Mouse (Mus musculus) liver, embryonic 16.5 days (tissue): ENCODE measurements around the gene Dusp27. TPM values are rescaled to one million over a fixed set of nuclear protein-coding genes. Genes with fewer than 3 reads are reported as not detected.
"Not testable (repeated sequence)": the region's sequence is repeated elsewhere in the genome, so short reads cannot be mapped to it uniquely, and the experiment has no call there.

ENCODE experiments used
- ATAC-seq: fragments of 200-750 bp; cut with Nextera tagmentation; 2 replicates; pipeline ENCODE4 v1.8.0; 2017; ENCODE audit warnings: low read depth, mild to moderate bottlenecking, moderate number of reproducible peaks, moderate library complexity
- H3K27ac ChIP-seq: fragments of 300-500 bp; sonication (generic); 2 replicates; pipeline ENCODE4 v1.5.1; 2014; ENCODE audit warnings: mild to moderate bottlenecking, low read length
- H3K27me3 ChIP-seq: fragments of 300-500 bp; sonication (generic); 2 replicates; pipeline ENCODE4 v1.6.1; 2014; ENCODE audit warnings: low read depth, low read length, mixed read lengths; ENCODE audit not compliant: control insufficient read depth, insufficient read depth
- H3K36me3 ChIP-seq: fragments of 300-500 bp; sonication (generic); 2 replicates; pipeline ENCODE4 v1.6.1; 2014; ENCODE audit warnings: mild to moderate bottlenecking; ENCODE audit not compliant: control insufficient read depth, insufficient read depth
- H3K4me1 ChIP-seq: fragments of 300-500 bp; sonication (generic); 2 replicates; pipeline ENCODE4 v1.6.1; 2014; ENCODE audit warnings: low read depth, low read length, mixed read lengths; ENCODE audit not compliant: control insufficient read depth
- H3K4me2 ChIP-seq: fragments of 300-500 bp; sonication (generic); 2 replicates; pipeline ENCODE4 v1.6.1; 2014; ENCODE audit warnings: low read depth, low read length, mixed read lengths
- H3K4me3 ChIP-seq: fragments of 300-500 bp; sonication (generic); 2 replicates; pipeline ENCODE4 v1.5.1; 2014; ENCODE audit warnings: low read depth, mild to moderate bottlenecking, low read length
- H3K9ac ChIP-seq: fragments of 300-500 bp; sonication (generic); 2 replicates; pipeline ENCODE4 v1.6.1; 2014; ENCODE audit warnings: low read depth, low read length
- H3K9me3 ChIP-seq: fragments of 300-500 bp; sonication (generic); replicated peaks from 2 replicates; pipeline ENCODE4 v1.6.1; 2016; ENCODE audit warnings: low read length; ENCODE audit not compliant: control insufficient read depth
- WGBS: fragments of 180-500 bp; shearing (Covaris S2); extraction: QIAGEN DNeasy Blood & Tissue Kit; methylation state at CpG from one replicate; pipeline ENCODE4 v1.1.7; 2014; ENCODE audit not compliant: insufficient replicate concordance; 5-methylcytosine and 5-hydroxymethylcytosine counted together
- polyA plus RNA-seq: library from polyadenylated mRNA; unstranded; fragments of >200 nt; fragmentation: Nextera tagmentation; extraction: Ambion mirVana; gene quantifications from 2 replicates; pipeline ENCODE4 v1.2.1, GENCODE M21; 2015

Gene Dusp27
- polyA plus RNA-seq, 1 experiment from 2014 or later, result 0.52 TPM

DNA sequence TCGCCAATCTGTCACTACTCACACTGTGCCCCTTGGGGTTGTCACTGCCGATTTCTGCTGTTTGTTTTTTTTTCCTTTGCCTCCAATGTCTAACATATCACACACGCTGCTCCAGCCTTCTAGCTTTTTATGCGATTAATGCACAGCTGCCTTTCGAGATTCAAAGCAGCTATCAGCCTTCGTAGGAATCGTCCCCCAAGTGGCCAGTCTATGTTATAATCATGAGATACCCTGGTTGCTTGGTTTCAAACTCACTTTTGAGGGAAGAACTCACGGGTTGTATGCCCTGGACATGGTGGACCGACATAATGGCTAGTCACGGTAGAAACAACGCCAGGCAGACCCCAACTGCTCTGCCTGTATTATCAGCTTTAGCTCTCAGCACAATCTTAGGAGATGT is 23.6 kb upstream of the Dusp27 start:
- 61% methylated on average over 11 of the region's 11 CpGs for WGBS
- Histone ChIP-seq H3K4me1 (peaks cover 11% of the 10 kb centered on the region), H3K9ac (no peak overlapping the region), H3K9me3 (no peaks in the 10 kb centered on the region), H3K4me2 (no peak overlapping the region), H3K27ac (no peak overlapping the region), H3K4me3 (no peak overlapping the region), H3K27me3 (peaks cover 15% of the 10 kb centered on the region), H3K36me3 (no peaks in the 10 kb centered on the region)
- ATAC-seq, result no peak

DNA sequence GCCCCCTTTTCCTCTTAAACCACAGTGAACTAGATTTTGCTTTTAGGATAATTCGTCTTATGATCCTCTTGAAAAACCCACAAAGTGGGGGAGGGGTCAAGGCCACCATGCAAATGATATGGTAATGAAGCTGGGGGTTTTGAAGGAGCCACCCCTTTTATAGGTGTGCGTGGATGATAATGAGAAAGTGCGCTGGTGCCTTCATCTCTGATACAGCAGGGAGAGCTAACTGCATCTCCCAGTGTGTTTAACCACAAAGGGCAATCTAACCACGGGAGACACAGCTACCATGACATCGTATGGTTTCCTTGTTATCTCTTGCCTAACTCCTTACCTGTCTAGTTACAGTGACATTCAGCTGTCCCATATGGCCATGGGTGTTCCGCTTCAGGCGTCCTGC is 22.3 kb upstream of the Dusp27 start:
- Histone ChIP-seq H3K9ac (no peak overlapping the region), H3K4me1 (peaks cover 11% of the 10 kb centered on the region), H3K27ac (no peak overlapping the region), H3K9me3 (no peaks in the 10 kb centered on the region), H3K27me3 (peaks cover 8% of the 10 kb centered on the region), H3K4me3 (no peak overlapping the region), H3K36me3 (no peaks in the 10 kb centered on the region), H3K4me2 (no peak overlapping the region)
- ATAC-seq, result 0 out of 2 replicates have a peak, but pooled peaks have one; percentile 35
- WGBS, result 23% methylated on average over 7 of the region's 7 CpGs

DNA sequence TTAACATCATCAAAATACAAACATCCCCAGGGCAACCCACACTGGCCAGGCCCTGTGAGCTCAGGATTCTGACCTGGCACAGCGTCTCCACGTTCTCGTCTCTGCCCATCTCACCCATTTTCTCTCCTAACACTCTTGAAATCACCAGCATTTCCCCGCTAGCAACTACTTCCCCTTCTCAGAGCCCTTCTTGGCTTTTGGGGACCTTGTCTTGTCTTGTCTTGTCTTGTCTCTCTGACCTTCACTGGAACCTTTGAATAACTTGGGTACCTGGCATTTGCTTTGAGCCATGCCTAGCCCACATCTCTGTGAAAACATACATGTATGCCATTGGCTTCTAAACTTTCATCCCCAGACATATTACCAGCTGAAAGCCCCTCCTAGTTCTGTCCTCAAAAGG is 21.7 kb upstream of the Dusp27 start:
- no peak for ATAC-seq
- Histone ChIP-seq H3K9ac (no peak overlapping the region), H3K9me3 (no peaks in the 10 kb centered on the region), H3K4me1 (peaks cover 11% of the 10 kb centered on the region), H3K4me3 (no peak overlapping the region), H3K36me3 (no peaks in the 10 kb centered on the region), H3K27ac (no peak overlapping the region), H3K27me3 (peaks cover 2% of the 10 kb centered on the region), H3K4me2 (no peak overlapping the region)
- 54% methylated on average over 4 of the region's 4 CpGs for WGBS

DNA sequence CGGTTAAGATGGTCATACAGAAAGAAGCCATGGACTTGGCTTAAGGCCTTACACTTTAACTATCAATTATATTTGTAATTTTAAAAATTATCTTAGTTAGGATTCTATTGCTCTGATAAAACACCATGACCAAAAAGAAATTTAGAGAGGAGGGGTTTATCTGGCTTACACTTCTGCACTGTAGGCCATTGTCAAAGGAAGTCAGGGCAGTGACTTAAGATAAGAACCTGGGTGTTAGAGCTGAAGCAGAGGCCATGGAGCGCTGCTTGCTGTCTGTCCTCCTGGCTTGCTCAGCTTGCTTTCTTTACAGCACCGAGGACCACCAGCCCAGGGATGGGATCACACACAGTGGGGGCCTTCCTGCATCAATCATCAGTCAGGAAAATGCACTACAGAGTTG is 19.9 kb upstream of the Dusp27 start:
- 29% methylated on average over 3 of the region's 3 CpGs for WGBS
- Histone ChIP-seq H3K9ac (no peak overlapping the region), H3K4me1 (peaks cover 8% of the 10 kb centered on the region), H3K4me3 (no peak overlapping the region), H3K36me3 (no peaks in the 10 kb centered on the region), H3K4me2 (no peak overlapping the region), H3K27ac (no peak overlapping the region), H3K9me3 (no peaks in the 10 kb centered on the region), H3K27me3 (no peaks in the 10 kb centered on the region)
- peak; percentile 72; the same call in 1 of the 2 replicates for ATAC-seq

DNA sequence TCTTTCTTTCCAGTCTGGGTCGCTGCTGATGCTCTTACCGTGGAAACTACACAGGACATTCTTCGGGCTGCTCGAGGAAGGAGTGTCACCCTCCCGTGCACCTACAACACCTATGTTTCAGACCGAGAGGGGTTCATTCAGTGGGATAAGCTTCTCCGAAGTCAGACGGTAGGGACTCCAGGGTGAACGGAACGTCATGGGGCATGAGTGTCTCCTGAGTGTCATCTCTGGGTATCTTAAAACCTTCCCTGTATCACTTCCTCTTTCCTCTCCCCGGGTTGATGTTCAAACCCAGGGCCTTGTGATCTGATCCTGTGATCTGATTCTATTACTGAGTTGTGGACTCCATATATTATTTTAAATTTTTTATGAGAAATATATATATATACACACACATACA is 18.9 kb upstream of the Dusp27 start:
- no peak overlapping the region for H3K27ac ChIP-seq
- no peak overlapping the region for H3K4me3 ChIP-seq
- no peak overlapping the region for H3K4me2 ChIP-seq
- H3K36me3 ChIP-seq, result no peaks in the 10 kb centered on the region
- H3K4me1 ChIP-seq, result peaks cover 8% of the 10 kb centered on the region
- no peaks in the 10 kb centered on the region for H3K9me3 ChIP-seq
- H3K27me3 ChIP-seq, result no peaks in the 10 kb centered on the region
- ATAC-seq, result no peak
- WGBS, result 67% methylated on average over 11 of the region's 11 CpGs
- no peak overlapping the region for H3K9ac ChIP-seq

DNA sequence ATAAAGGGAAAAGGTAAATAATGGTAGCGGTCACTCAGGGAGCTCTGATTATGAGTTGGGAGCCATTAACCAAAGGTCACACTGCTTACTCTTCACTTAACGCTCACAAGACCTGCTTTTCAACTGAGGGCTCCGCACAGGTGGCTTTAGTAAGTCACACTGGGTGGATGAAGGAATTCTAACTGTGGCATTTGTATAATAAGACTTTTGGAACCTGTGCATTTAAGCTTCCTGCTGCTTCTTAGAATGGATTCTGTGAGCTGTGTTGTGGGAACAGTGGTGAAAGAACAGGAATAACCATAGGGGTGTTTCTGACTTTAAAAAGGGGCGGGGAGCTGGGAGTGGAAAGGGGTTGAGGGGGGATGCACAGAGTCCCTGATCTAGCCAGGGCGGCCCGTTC is 14.6 kb upstream of the Dusp27 start:
- no peaks in the 10 kb centered on the region; the same call in 1 of the 2 replicates for H3K4me1 ChIP-seq
- no peak overlapping the region for H3K4me2 ChIP-seq
- no peak overlapping the region for H3K27ac ChIP-seq
- no peak overlapping the region for H3K4me3 ChIP-seq
- WGBS, result 57% methylated on average over 6 of the region's 6 CpGs
- no peak overlapping the region for H3K9ac ChIP-seq
- H3K9me3 ChIP-seq, result no peaks in the 10 kb centered on the region
- no peaks in the 10 kb centered on the region for H3K27me3 ChIP-seq
- no peaks in the 10 kb centered on the region for H3K36me3 ChIP-seq
- no peak for ATAC-seq

DNA sequence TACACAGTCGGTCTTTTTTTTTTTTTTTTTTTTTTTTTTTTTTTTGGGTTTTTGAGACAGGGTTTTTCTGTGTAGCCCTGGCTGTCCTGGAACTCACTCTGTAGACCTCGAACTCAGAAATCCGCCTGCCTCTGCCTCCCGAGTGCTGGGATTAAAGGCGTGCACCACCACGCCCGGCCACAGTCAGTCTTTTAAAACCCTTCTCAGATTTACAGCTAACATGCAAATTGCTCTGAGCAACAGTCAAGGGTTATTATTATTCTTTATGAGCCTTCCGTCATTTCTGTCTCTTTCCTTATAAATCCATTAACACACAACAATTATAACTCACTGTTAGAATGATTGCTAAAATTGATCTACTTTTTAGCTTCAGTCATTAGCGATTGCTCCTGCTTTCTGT is 14.1 kb upstream of the Dusp27 start:
- 65% methylated on average over 9 of the region's 9 CpGs for WGBS
- H3K4me3 ChIP-seq, H3K9me3 ChIP-seq, H3K27ac ChIP-seq, H3K36me3 ChIP-seq, H3K9ac ChIP-seq, H3K27me3 ChIP-seq, ATAC-seq, H3K4me2 ChIP-seq, H3K4me1 ChIP-seq: not testable (repeated sequence)

DNA sequence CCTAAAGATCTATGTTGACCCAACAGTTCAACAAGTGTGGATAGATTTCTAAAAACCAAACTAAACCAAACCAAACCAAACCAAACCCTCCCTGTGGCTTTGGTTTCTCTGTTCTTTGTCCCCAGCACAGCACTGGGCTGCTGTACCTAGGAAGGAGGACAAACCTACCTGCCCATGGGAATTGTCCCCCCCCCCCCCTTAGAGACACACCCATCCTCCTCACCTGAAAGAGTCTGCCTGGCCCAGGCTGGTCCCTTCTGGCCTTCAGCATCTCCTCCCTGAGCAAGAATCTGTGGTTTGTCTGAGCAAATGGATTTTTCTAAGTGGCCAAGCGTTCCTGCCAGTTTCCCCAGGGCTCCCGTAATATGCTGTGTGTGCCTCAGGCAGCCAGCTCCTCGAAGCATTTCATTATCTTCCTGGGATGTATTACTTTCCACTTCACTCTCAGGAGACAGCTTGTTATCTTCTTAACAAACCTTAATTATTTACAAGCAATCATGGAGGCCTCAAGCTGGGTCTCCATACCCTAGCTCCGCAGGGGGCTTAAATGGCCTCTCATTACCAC is 12.0 kb upstream of the Dusp27 start:
- 62% methylated on average over 4 of the region's 4 CpGs for WGBS

DNA sequence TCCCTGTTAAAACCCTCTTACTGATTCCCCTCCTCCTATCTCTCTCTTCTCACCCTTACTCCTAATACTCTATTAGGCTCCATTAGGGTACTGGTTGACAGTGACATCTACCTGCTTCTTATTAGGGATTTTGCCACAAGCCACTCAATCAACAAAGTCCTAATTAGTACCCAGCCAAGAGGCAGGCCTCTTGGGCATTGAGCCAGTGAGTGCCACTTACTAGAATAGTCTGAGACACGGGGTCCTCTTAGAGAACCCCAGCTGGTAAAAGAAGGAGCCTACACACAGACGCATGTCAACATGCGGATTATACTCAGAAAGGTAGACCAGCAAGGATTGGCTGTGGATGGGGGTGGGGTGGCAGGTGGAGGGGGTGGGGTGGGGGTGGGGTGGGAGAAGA is 11.4 kb upstream of the Dusp27 start:
- H3K27ac ChIP-seq, result no peak overlapping the region
- 70% methylated on average over 3 of the region's 3 CpGs for WGBS
- no peak overlapping the region for H3K9ac ChIP-seq
- H3K27me3 ChIP-seq, result no peaks in the 10 kb centered on the region
- H3K9me3 ChIP-seq, result no peaks in the 10 kb centered on the region
- H3K4me3 ChIP-seq, result no peak overlapping the region
- H3K4me1 ChIP-seq, result no peaks in the 10 kb centered on the region; the same call in 1 of the 2 replicates
- no peaks in the 10 kb centered on the region for H3K36me3 ChIP-seq
- no peak overlapping the region for H3K4me2 ChIP-seq
- ATAC-seq, result no peak

More for the DNA sequence above, 12.0 kb upstream of the Dusp27 start:
- H3K9ac ChIP-seq, result no peak overlapping the region
- no peak overlapping the region for H3K27ac ChIP-seq
- H3K36me3 ChIP-seq, result no peaks in the 10 kb centered on the region
- H3K27me3 ChIP-seq, result no peaks in the 10 kb centered on the region
- H3K4me2 ChIP-seq, result no peak overlapping the region
- no peak overlapping the region for H3K4me3 ChIP-seq
- H3K9me3 ChIP-seq, result no peaks in the 10 kb centered on the region
- H3K4me1 ChIP-seq, result no peaks in the 10 kb centered on the region; the same call in 1 of the 2 replicates
- ATAC-seq, result no peak
